Mouse (Mus musculus): ENCODE data around the gene Zdhhc4. TPM values are rescaled to one million over a fixed set of nuclear protein-coding genes. Genes with fewer than 3 reads are reported as not detected.

Gene Zdhhc4
- polyA plus RNA-seq (2015; fragmentation: Nextera tagmentation; extraction: Ambion mirVana): 66.5 and 70.2 TPM in 2 replicates

DNA sequence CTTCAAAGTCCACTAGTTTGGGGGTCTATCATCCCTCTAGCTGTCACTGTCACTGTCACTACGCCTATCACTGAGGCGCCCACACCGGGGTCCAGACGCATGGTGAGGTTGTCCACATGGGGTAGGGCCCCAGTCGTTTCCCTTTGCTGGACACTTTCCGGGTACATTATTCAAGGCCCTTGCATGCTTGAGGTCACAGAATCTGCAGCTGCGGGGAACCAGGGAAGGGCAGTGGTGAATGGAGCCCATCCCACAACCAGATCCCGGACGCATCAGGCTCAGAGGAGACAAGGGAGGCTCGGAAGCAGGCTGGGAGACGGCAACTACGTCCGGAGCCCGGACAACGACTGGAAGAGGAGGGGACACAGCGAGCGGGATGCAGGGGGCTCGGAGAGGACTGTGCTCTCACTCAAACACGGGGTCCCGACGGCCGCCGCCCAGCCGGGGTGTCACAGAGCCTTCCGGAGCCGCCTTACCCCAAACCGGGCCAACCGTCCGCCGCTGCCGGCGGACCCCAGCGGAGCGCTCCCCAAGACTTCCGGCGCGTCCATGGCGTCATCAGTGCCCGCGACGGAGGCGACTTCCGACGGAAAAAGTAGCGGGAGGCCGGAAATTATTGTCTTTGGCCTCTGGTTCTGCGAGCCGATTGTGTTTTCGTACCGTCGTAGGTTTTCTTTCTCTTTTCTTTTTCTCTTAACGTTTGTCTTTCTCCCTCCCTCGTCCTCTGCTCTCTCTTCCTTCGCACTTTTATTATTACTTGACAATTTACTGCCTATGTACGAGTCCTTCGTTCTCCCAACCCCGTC, at the start of gene Zdhhc4:
Gene Zdhhc4 (minus strand): TSS at position 567 of the 806 bp plus-strand sequence.
- no peaks in the 10 kb centered on the region for H3K27me3 ChIP-seq (replicated peaks)
- H3K9me3 ChIP-seq: no peaks in the 10 kb centered on the region
- H3K4me1 ChIP-seq: peaks cover 20% of the 10 kb centered on the region
- H3K4me3 ChIP-seq (replicated peaks): peak within 1 kb of the TSS; percentile 96
- peak within 1 kb of the TSS; percentile 90 for H3K4me2 ChIP-seq
- H3K9ac ChIP-seq: peak within 1 kb of the TSS; percentile 86
- peaks cover 26% of the 10 kb centered on the region for H3K36me3 ChIP-seq
- H3K27ac ChIP-seq: peak within 1 kb of the TSS; percentile 61; the same call in 1 of the 2 replicates
- ATAC-seq (ENCODE audit: insufficient read depth, low FRiP score, low read depth): peak; percentile 72; the same call in 1 of the 2 replicates
- under 1% methylated on average over 57 of the region's 57 CpGs for WGBS

DNA sequence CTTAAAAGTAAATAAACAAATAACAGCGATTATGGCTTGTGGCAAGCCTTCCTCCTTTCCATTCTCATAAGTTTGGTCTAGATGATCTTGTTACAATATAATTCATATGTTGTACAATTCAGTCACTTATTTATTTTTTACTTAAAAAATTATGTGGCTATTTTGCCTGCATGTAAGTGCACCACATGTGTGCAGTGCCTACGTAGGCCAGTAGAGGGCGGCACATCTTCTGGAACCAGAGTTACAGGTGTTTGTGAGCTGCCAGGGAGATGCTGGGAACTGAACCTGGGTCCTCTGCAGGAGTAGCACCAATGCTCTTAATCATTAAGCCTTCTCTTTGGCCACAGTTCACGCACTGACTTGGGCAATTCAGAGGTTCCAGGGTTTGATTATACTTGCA, 47.1 kb upstream of the Zdhhc4 start:
- 0 out of 2 replicates have a peak overlapping the region, but pooled peaks have one; percentile 22 for H3K27ac ChIP-seq
- no peak overlapping the region for H3K4me3 ChIP-seq (replicated peaks)
- H3K9ac ChIP-seq: no peak overlapping the region
- 82% methylated on average over 4 of the region's 4 CpGs for WGBS
- no peak overlapping the region for H3K4me2 ChIP-seq
- no peaks in the 10 kb centered on the region for H3K36me3 ChIP-seq
- no peaks in the 10 kb centered on the region for H3K4me1 ChIP-seq
- H3K27me3 ChIP-seq (replicated peaks): peaks cover 39% of the 10 kb centered on the region
- no peak for ATAC-seq (ENCODE audit: insufficient read depth, low FRiP score, low read depth)
- no peaks in the 10 kb centered on the region for H3K9me3 ChIP-seq

DNA sequence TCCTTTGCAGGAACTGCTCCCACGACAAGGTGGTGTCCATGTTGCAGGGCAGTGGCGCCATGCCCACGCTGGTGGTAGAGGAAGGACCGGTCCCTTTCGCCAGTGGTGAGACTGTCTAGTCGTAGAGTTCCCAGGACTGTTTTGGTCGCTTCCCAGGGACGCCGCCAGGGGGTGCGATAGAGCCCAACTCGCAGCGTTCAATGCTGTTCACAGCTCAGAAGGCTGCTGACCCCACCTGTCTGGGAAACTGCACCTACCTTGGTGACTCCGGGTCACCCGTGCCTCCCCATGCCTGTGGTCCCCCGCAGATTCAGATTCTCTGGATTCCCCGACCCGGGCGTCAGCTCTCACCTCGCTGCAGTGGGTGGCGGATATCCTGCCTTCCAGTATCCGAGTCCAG, 46.2 kb upstream of the Zdhhc4 start:
- Histone ChIP-seq H3K27ac (0 out of 2 replicates have a peak overlapping the region, but pooled peaks have one; percentile 42), H3K36me3 (no peaks in the 10 kb centered on the region), H3K9ac (no peak overlapping the region), H3K4me2 (peak overlapping the region; percentile 56), H3K4me1 (peaks cover 1% of the 10 kb centered on the region; the same call in 1 of the 2 replicates), H3K4me3 (replicated peaks) (peak overlapping the region; percentile 29), H3K27me3 (replicated peaks) (peaks cover 48% of the 10 kb centered on the region), H3K9me3 (no peaks in the 10 kb centered on the region)
- peak; percentile 77 for ATAC-seq (ENCODE audit: insufficient read depth, low FRiP score, low read depth)
- 7% methylated on average over 21 of the region's 21 CpGs for WGBS

DNA sequence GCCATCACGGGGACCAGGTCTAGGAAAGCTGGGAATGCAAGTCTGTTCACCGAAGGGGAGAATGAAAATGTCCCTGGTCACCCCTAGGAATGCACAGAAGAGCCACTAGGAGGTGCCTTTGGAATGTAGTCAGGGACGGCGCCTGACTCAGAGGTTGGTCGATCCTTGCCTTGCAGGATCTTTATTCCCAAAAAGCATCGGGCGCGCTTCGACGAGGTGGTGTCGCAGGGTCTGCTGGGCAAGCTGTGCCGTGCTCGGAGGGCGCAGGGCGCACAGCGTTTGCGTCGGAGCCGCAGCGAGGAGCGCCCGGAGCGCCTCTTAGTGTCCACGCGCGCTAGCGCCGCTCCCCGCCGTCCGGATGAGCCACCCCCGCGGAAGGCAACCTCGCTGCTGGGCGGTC, 43.8 kb upstream of the Zdhhc4 start:
- no peaks in the 10 kb centered on the region for H3K9me3 ChIP-seq
- H3K4me1 ChIP-seq: peaks cover 6% of the 10 kb centered on the region; the same call in 1 of the 2 replicates
- no peak overlapping the region for H3K27ac ChIP-seq
- H3K27me3 ChIP-seq (replicated peaks): peaks cover 72% of the 10 kb centered on the region
- H3K4me3 ChIP-seq (replicated peaks): peak overlapping the region; percentile 38
- ATAC-seq (ENCODE audit: insufficient read depth, low FRiP score, low read depth): no peak
- H3K9ac ChIP-seq: no peak overlapping the region
- WGBS: 1% methylated on average over 35 of the region's 35 CpGs
- H3K4me2 ChIP-seq: peak overlapping the region; percentile 68
- H3K36me3 ChIP-seq: no peaks in the 10 kb centered on the region

DNA sequence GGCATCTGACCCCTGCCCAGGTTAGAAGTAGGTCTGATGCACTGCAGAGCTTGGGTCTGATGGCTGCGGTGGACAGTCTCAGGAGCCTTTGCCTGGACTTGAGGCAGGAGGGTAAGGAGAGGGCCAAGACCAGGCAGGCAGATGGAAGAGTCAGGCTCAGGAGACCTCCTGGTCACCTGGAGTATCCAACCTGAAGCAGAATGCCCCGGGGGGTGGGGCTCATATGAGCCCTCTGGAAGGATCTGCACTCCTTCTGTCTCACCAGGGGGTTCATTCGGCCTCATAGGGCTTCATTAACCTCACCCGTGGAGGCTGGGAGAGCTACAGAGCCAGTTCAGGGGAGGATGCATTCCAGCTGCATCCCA, 42.1 kb upstream of the Zdhhc4 start:
- ATAC-seq (ENCODE audit: insufficient read depth, low FRiP score, low read depth): no peak
- no peak overlapping the region for H3K4me2 ChIP-seq
- H3K27ac ChIP-seq: no peak overlapping the region
- H3K27me3 ChIP-seq (replicated peaks): peaks cover 79% of the 10 kb centered on the region
- H3K4me1 ChIP-seq: peaks cover 6% of the 10 kb centered on the region; the same call in 1 of the 2 replicates
- no peak overlapping the region for H3K4me3 ChIP-seq (replicated peaks)
- no peaks in the 10 kb centered on the region for H3K36me3 ChIP-seq
- H3K9me3 ChIP-seq: no peaks in the 10 kb centered on the region
- no peak overlapping the region for H3K9ac ChIP-seq
- WGBS: 49% methylated on average over 4 of the region's 4 CpGs

DNA sequence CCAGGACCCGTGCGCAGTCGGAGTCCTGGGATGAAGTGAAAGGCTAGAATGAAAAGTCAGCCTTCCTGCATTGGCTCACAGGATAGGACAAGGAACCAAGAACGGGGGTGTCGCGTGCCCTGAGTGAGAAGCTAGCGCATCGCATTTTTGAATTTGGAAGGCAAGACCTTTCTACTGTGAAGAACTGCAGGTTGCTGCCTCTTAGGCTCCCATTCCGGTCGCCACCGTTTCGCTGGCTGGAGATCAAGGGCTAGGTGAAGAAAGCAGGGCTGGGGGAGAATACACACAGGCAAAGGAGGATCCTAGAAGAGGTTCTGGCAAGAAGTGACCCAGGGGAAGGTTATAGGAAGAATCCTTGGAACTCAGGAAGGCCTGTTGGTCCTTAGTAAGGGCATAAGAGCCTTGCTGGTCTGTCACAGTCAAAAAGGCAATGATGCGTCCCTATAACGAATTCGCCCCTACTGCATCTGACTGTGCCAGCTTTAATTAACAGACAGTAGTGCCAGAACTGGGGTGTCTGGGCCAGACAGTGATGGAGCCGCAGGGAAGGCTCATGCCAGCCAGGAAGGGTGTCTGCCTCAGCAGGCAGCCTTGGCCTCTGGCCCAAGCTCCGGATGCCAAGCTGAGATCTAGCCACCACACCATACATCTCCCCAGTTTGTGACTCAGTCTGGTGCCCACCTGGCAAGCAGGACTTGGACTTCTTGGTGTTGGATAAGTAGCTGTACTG, 41.5 kb upstream of the Zdhhc4 start:
- no peak overlapping the region for H3K27ac ChIP-seq
- no peaks in the 10 kb centered on the region for H3K36me3 ChIP-seq
- H3K27me3 ChIP-seq (replicated peaks): peaks cover 84% of the 10 kb centered on the region
- 30% methylated on average over 17 of the region's 17 CpGs for WGBS
- peak overlapping the region; percentile 18; the same call in 1 of the 2 replicates for H3K4me3 ChIP-seq (replicated peaks)
- H3K9ac ChIP-seq: no peak overlapping the region
- ATAC-seq (ENCODE audit: insufficient read depth, low FRiP score, low read depth): no peak
- H3K9me3 ChIP-seq: no peaks in the 10 kb centered on the region
- H3K4me1 ChIP-seq: peaks cover 6% of the 10 kb centered on the region; the same call in 1 of the 2 replicates
- H3K4me2 ChIP-seq: peak overlapping the region; percentile 46; the same call in 1 of the 2 replicates

DNA sequence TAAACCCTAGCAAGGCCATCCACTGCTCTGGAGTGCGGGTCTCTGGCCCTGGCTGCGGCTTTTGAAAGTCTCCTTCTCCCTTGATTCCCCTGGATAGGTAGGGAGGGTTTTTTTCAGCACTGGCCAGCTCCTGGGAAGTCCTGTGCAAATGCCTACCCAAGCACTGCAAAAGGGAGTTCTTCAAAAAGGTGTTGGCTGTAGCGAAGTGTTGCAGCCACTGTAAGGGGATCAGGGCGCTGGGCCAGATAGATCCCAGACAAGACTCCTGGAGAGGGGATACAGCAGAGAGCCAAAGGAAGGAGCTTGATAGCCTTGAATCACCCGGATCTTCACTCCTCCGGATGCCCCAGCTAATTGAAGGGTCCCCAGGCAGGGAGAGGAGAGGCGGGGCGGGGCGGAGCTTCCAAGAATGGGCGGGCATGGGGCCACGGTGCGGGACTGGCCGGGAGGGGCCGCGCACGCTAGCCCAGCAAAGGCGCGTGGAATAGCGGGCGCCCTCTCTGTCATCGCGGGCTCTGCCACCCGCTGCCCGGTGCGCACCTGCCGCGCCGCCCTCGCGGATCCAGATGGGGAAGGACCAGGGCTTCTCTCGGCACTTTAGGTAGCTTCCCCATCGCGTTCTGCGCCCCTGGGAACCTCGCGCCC, 40.7 kb upstream of the Zdhhc4 start:
- no peak overlapping the region for H3K27ac ChIP-seq
- peaks cover 83% of the 10 kb centered on the region for H3K27me3 ChIP-seq (replicated peaks)
- H3K4me1 ChIP-seq: peaks cover 7% of the 10 kb centered on the region; the same call in 1 of the 2 replicates
- 1% methylated on average over 36 of the region's 36 CpGs for WGBS
- no peak overlapping the region for H3K9ac ChIP-seq
- peak overlapping the region; percentile 18 for H3K4me3 ChIP-seq (replicated peaks)
- no peaks in the 10 kb centered on the region for H3K9me3 ChIP-seq
- no peak for ATAC-seq (ENCODE audit: insufficient read depth, low FRiP score, low read depth)
- no peaks in the 10 kb centered on the region for H3K36me3 ChIP-seq
- H3K4me2 ChIP-seq: peak overlapping the region; percentile 46

DNA sequence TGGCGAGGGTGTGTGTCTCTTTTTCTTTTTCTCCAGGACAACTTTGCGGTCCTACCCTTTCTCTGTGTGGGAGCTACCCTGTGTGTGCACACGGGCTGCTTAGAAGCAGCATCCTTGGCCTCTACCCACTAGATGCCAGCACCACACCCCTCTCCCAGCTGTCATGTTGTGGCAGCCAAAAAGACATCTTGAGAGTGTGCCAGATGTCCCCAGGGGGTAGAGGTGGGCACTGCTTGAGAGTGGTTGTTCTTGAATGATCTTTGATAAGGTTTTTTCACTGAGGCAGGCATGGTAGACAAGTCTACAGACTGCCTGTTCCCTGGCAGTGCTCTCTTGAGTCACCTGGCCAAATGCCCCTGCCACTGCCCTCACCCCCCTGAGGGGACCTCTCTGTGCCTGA, 38.9 kb upstream of the Zdhhc4 start:
- Histone ChIP-seq H3K4me3 (replicated peaks) (no peak overlapping the region), H3K4me2 (no peak overlapping the region), H3K27me3 (replicated peaks) (peaks cover 71% of the 10 kb centered on the region), H3K9me3 (no peaks in the 10 kb centered on the region), H3K27ac (no peak overlapping the region), H3K36me3 (no peaks in the 10 kb centered on the region), H3K9ac (no peak overlapping the region), H3K4me1 (peaks cover 14% of the 10 kb centered on the region; the same call in 1 of the 2 replicates)
- 71% methylated on average over 3 of the region's 3 CpGs for WGBS
- no peak for ATAC-seq (ENCODE audit: insufficient read depth, low FRiP score, low read depth)

DNA sequence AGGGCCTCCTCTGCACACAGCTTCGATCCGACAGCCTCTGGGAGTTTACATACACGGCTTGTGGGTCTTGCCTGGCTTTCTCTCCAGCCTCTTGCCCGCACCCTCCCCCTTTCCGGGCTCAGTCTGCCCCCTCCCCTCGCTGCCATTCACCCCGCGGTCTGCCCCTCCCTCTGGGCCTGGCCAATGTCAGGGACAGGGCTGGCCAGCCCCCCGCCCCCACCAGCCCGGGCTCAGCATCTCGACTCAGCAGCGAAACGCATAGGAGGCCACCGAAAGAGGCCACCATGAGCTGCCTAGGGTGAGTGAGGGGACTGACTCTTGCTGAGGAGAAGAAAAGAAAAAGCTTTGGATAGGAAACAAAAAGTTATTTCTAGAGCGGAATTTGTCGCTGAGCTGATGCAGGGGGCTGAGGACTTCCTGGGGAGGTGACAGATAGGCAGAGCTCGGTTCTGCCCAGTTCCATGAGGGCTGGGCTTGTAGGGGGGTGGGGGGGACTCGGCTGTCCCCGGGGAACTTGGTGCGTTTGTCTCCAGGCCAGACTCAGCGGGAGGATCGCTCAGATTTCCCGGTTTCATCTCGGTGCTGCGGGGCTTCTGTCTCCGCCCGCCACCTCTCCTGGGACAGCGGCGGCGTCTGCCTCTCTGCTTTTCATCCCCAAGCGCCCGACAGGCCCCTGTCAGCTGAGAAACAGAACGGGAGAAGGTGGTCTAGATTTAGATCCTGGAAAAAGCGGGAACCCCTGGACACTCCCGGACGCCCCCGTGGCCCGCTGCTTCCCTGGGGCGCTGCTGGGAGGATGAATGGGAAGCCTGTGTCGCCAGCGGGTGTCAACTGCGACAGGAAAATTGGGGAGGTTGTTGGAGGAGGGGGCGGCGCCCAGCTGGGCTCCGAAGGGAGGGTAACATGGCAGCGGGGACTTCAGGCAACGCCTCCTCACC, 34.9 kb upstream of the Zdhhc4 start:
- H3K9me3 ChIP-seq: no peaks in the 10 kb centered on the region
- peak overlapping the region; percentile 25; the same call in 1 of the 2 replicates for H3K9ac ChIP-seq
- H3K4me1 ChIP-seq: peaks cover 8% of the 10 kb centered on the region; the same call in 1 of the 2 replicates
- peaks cover 35% of the 10 kb centered on the region for H3K27me3 ChIP-seq (replicated peaks)
- WGBS: under 1% methylated on average over 47 of the region's 47 CpGs
- H3K36me3 ChIP-seq: no peaks in the 10 kb centered on the region
- peak; percentile 55; the same call in 1 of the 2 replicates for ATAC-seq (ENCODE audit: insufficient read depth, low FRiP score, low read depth)
- no peak overlapping the region for H3K27ac ChIP-seq
- H3K4me3 ChIP-seq (replicated peaks): peak overlapping the region; percentile 43
- peak overlapping the region; percentile 86 for H3K4me2 ChIP-seq

DNA sequence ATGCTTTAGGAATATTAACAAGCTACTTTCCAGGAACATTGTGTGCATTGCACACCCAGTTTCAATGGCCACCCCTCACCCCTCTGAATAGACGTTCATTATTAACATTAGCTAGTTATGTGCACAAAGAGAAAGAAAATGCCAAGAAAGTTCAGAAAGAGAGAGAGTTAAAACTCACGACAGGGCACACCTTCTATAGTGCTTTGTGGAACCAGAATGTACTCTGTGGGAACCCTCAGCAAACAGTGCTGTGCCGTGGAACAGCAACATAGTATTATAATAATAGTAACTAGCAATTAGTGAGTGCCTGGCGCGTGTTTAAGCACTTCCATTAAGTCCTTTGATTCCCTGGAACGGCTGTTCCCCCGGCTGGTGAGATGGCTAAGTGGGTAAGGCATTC, 32.4 kb upstream of the Zdhhc4 start:
- H3K27ac ChIP-seq: no peak overlapping the region
- no peak for ATAC-seq (ENCODE audit: insufficient read depth, low FRiP score, low read depth)
- H3K9ac ChIP-seq: no peak overlapping the region
- H3K4me1 ChIP-seq: peaks cover 8% of the 10 kb centered on the region; the same call in 1 of the 2 replicates
- H3K4me3 ChIP-seq (replicated peaks): no peak overlapping the region
- no peaks in the 10 kb centered on the region for H3K9me3 ChIP-seq
- H3K4me2 ChIP-seq: no peak overlapping the region
- 57% methylated on average over 7 of the region's 7 CpGs for WGBS
- H3K27me3 ChIP-seq (replicated peaks): peaks cover 42% of the 10 kb centered on the region
- no peaks in the 10 kb centered on the region for H3K36me3 ChIP-seq

DNA sequence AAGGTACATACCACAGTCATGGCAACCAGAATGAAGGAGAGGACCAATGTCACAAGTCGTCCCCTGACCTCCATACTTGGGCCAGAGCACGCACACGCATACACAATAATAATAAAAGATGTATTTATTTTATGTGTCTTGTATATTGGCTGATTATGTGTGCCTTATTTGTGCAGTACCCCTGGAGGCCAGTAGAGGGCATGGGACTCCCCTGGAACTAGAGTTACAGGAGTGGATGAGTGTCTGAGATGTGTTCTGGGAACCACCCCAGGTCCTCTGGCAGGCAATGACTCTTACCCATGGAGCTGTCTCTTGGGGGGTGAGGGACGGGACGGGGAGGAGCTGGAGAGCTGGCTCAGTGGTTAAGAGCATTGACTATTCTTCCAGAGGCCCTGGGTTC, 30.9 kb upstream of the Zdhhc4 start:
- Histone ChIP-seq H3K27ac (no peak overlapping the region), H3K4me3 (replicated peaks) (no peak overlapping the region), H3K4me2 (no peak overlapping the region), H3K9ac (no peak overlapping the region), H3K27me3 (replicated peaks) (peaks cover 31% of the 10 kb centered on the region), H3K4me1 (peaks cover 8% of the 10 kb centered on the region; the same call in 1 of the 2 replicates), H3K36me3 (no peaks in the 10 kb centered on the region), H3K9me3 (no peaks in the 10 kb centered on the region)
- 55% methylated on average over 5 of the region's 5 CpGs for WGBS
- ATAC-seq (ENCODE audit: insufficient read depth, low FRiP score, low read depth): no peak

Data from stomach, embryonic 15.5 days (tissue).